Mouse (Mus musculus) stomach, embryonic 16.5 days (tissue): ENCODE measurements around the gene Rtcb. TPM values are rescaled to one million over a fixed set of nuclear protein-coding genes. Genes with fewer than 3 reads are reported as not detected.

Experiments
- ATAC-seq: fragments of 200-750 bp; cut with Nextera tagmentation; 2 replicates; pipeline ENCODE4 v1.8.0; 2017; ENCODE audit warnings: moderate number of reproducible peaks, moderate TSS enrichment; ENCODE audit not compliant: insufficient read depth, low FRiP score
- H3K27ac ChIP-seq: fragments of 300-500 bp; sonication (generic); 2 replicates; pipeline ENCODE4 v1.5.1; 2014; ENCODE audit warnings: low read length
- H3K27me3 ChIP-seq: fragments of 300-500 bp; sonication (generic); 2 replicates; pipeline ENCODE4 v1.6.1; 2014; ENCODE audit warnings: low read length, control low read depth, mixed read lengths; ENCODE audit not compliant: control insufficient read depth, insufficient read depth
- H3K36me3 ChIP-seq: fragments of 300-500 bp; sonication (generic); 2 replicates; pipeline ENCODE4 v1.6.1; 2014; ENCODE audit warnings: low read length; ENCODE audit not compliant: control insufficient read depth, insufficient read depth
- H3K4me1 ChIP-seq: fragments of 300-500 bp; sonication (generic); 2 replicates; pipeline ENCODE4 v1.6.1; 2014; ENCODE audit warnings: low read length, control low read depth, mixed read lengths; ENCODE audit not compliant: control insufficient read depth, insufficient read depth
- H3K4me2 ChIP-seq: fragments of 300-500 bp; sonication (generic); 2 replicates; pipeline ENCODE4 v1.6.1; 2014; ENCODE audit warnings: low read depth, low read length, mixed read lengths
- H3K4me3 ChIP-seq: fragments of 300-500 bp; sonication (generic); replicated peaks from 2 replicates; pipeline ENCODE4 v1.5.1; 2014; ENCODE audit warnings: mild to moderate bottlenecking, low read length
- H3K9ac ChIP-seq: fragments of 300-500 bp; sonication (generic); 2 replicates; pipeline ENCODE4 v1.6.1; 2014; ENCODE audit warnings: low read length
- H3K9me3 ChIP-seq: fragments of 300-500 bp; sonication (generic); replicated peaks from 2 replicates; pipeline ENCODE4 v1.6.1; 2016; ENCODE audit warnings: low read length, control low read depth; ENCODE audit not compliant: control insufficient read depth
- WGBS: fragments of 180-500 bp; shearing (Covaris S2); extraction: QIAGEN DNeasy Blood & Tissue Kit; methylation state at CpG from one replicate; pipeline ENCODE4 v1.1.7; 2014; 5-methylcytosine and 5-hydroxymethylcytosine counted together
- polyA plus RNA-seq: library from polyadenylated mRNA; unstranded; fragments of >200 nt; fragmentation: Nextera tagmentation; extraction: Ambion mirVana; gene quantifications from 2 replicates; pipeline ENCODE4 v1.2.1, GENCODE M21; 2015

Rtcb gene
- polyA plus RNA-seq, 1 experiment from 2014 or later: 168 TPM

DNA sequence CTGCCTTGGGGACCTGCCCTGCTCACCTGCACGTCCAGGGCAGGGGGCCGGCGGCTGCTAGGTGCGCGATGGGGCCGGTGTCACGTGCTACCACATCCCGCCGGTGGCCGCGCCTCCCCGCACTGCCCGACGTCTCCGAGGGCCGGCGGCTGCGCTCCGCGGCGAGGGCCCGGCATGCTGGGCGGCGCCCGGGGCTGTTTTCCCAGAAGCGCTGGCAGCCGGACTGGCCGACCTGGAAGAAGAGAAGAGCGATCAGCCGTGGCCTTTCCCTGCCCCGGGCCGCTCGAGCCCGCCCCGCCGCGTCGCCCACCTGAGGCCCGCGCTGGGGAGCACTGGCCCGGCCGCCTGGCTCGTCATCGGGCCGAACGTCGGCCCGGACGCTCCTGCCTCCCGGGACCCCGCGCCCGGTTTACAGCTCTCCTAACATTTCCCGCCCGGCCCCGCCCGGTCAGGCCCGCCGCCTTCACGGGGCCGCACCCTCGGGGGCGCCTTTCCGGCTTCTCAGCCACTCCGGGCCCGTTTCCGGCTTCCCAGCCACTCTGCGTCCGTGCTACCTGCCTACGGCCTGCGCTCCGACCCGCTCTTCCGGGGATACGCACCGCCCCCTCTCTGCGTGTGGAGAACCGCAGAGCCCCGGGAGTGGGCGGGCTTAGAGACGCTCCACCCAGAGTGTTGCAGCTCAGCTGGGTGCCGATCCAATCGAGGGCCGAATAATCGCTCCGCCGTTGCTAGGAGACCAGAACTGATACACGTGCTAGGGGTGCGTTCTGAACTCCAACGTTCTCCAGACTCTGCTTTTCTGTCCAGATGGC lies 40.9 kb downstream of the Rtcb start, which contains the start of gene Prdm4:
Prdm4 (minus strand) TSS at position 645 of the 812 bp plus-strand sequence.
- Histone ChIP-seq H3K27me3 (no peaks in the 10 kb centered on the region), H3K9ac (peak within 1 kb of the TSS; percentile 85), H3K4me3 (peak within 1 kb of the TSS; percentile 70), H3K36me3 (0 out of 2 replicates have a peak, but pooled peaks cover 3% of the 10 kb centered on the region), H3K27ac (peak within 1 kb of the TSS; percentile 78), H3K4me2 (peak within 1 kb of the TSS; percentile 74), H3K9me3 (no peaks in the 10 kb centered on the region), H3K4me1 (0 out of 2 replicates have a peak, but pooled peaks cover 3% of the 10 kb centered on the region)
- WGBS: under 1% methylated on average over 89 of the region's 90 CpGs
- peak; percentile 100 for ATAC-seq

Other genes starting within 250 kb of the Rtcb start
- gene Pwp1, start 128.3 kb downstream of the Rtcb start, polyA plus RNA-seq: 61.5 and 62.0 TPM in 2 replicates
- gene Prdm4, start 40.7 kb downstream of the Rtcb start, polyA plus RNA-seq: 10.1 and 10.7 TPM in 2 replicates
- 0.36 and 0.37 TPM in 2 replicates for gene Ascl4, start 30.1 kb downstream of the Rtcb start, polyA plus RNA-seq
- 3.0 and 6.3 TPM in 2 replicates for gene Bpifc, start 54.1 kb upstream of the Rtcb start, polyA plus RNA-seq
- gene Fbxo7, start 64.1 kb upstream of the Rtcb start, polyA plus RNA-seq: 38.0 and 39.2 TPM in 2 replicates